Mouse (Mus musculus) lung, adult 2 months (tissue): Measurements from ENCODE around the gene Ciz1.

Source experiments
- CTCF ChIP-seq: fragments of 200-500 bp; IDR thresholded peaks from 2 replicates; pipeline ENCODE4 v1.5.1; 2011; ENCODE audit warnings: mild to moderate bottlenecking, low read length, control low read depth; ENCODE audit not compliant: insufficient read depth
- POLR2A ChIP-seq: fragments of 200-500 bp; IDR thresholded peaks from 2 replicates; pipeline ENCODE4 v1.6.1; 2011; ENCODE audit warnings: low read depth, mild to moderate bottlenecking, control low read depth, low read length, borderline replicate concordance; ENCODE audit errors: extremely low read depth

GRCm38 (mm10) chr2:32423481-32424331, 71.6 kb downstream of the Ciz1 start:
- TF ChIP-seq CTCF = no peak
- TF ChIP-seq POLR2A = peak; percentile 55; the same call in 1 of the 2 replicates
